Mouse (Mus musculus) G1E (cell line): ENCODE data around the gene Ipo9. TPM values are rescaled to one million over a fixed set of nuclear protein-coding genes. Genes with fewer than 3 reads are reported as not detected.

Source experiments
- ATAC-seq: 2 replicates; pipeline ENCODE4 v1.8.0; 2016; ENCODE audit warnings: mild to moderate bottlenecking; ENCODE audit not compliant: insufficient number of reproducible peaks, poor library complexity, low FRiP score, severe bottlenecking; ENCODE audit errors: extremely low read depth
- DNase-seq: peaks from one replicate; pipeline ENCODE4 v3.0.0; 2012; ENCODE audit warnings: low spot score
- H3K27me3 ChIP-seq: 2 replicates; pipeline ENCODE4 v1.6.1; 2012; ENCODE audit warnings: mild to moderate bottlenecking, low read length, inconsistent platforms; ENCODE audit not compliant: insufficient read depth
- H3K36me3 ChIP-seq: replicated peaks from 2 replicates; pipeline ENCODE3; 2012; ENCODE audit warnings: mild to moderate bottlenecking, inconsistent platforms
- H3K4me1 ChIP-seq: 2 replicates; pipeline ENCODE4 v1.6.1; 2012; ENCODE audit warnings: low read depth, low read length, inconsistent platforms, mixed read lengths; ENCODE audit not compliant: insufficient read depth
- H3K4me3 ChIP-seq: 2 replicates; pipeline ENCODE4 v1.5.1; 2012; ENCODE audit warnings: low read depth, mild to moderate bottlenecking, inconsistent platforms, low read length, moderate library complexity, mixed read lengths
- H3K9me3 ChIP-seq: replicated peaks from 2 replicates; pipeline ENCODE4 v1.6.1; 2012; ENCODE audit warnings: inconsistent platforms
- CTCF ChIP-seq: IDR thresholded peaks from 2 replicates; pipeline ENCODE4 v1.5.1; 2012; ENCODE audit warnings: low read depth, low read length, inconsistent platforms, mixed read lengths
- GATA1 ChIP-seq: IDR thresholded peaks from 2 replicates; pipeline ENCODE4 v1.6.1; 2012; ENCODE audit warnings: borderline replicate concordance, low read length, inconsistent platforms, mixed read lengths
- GATA2 ChIP-seq: IDR thresholded peaks from 2 replicates; pipeline ENCODE4 v1.6.1; 2012; ENCODE audit warnings: low read depth, low read length, inconsistent platforms, borderline replicate concordance
- POLR2AphosphoS5 ChIP-seq: IDR thresholded peaks from 2 replicates; pipeline ENCODE4 v1.6.1; 2012; ENCODE audit warnings: low read depth, low read length, inconsistent platforms; ENCODE audit not compliant: insufficient replicate concordance
- TAL1 ChIP-seq: conservative IDR thresholded peaks from 2 replicates; pipeline ENCODE4 v1.6.1; 2012; ENCODE audit warnings: low read depth, low read length, inconsistent platforms, mixed read lengths
- polyA plus RNA-seq: library from polyadenylated mRNA; stranded (reverse); fragments of >175 nt; gene quantifications from 2 replicates; pipeline ENCODE4 v1.2.3, GENCODE M21; 2012
- total RNA-seq, 2 experiments: library from RNA; stranded (forward) in 1 of 2; stranded (reverse) in 1 of 2; fragments of 200-1000 nt in 1 of 2; fragments of >200 nt in 1 of 2; fragmentation: Nextera tagmentation in 1 of 2; gene quantifications; 2 replicates each; pipeline ENCODE4 v1.2.3; 2014 to 2017

Ipo9 gene
- total and polyA plus RNA-seq, 3 experiments = 14.4 to 109 (median 63.8) TPM

- no peaks in the 10 kb centered on the region for H3K9me3 ChIP-seq
- H3K27me3 ChIP-seq = peaks cover 42% of the 10 kb centered on the region
- DNase-seq = no peak
Observed at GRCm38 (mm10) chr1:135367005-135367404, 63.3 kb downstream of the Ipo9 start.

GRCm38 (mm10) chr1:135366380-135366779 is 63.9 kb downstream of the Ipo9 start:
- no peak for ATAC-seq

More at GRCm38 (mm10) chr1:135367005-135367404, 63.3 kb downstream of the Ipo9 start:
- TF ChIP-seq CTCF (no peak), POLR2AphosphoS5 (no peak; the same call in 1 of the 2 replicates), GATA1 (no peak), GATA2 (no peak), TAL1 (no peak)
- ATAC-seq = no peak
- Histone ChIP-seq H3K36me3 (no peaks in the 10 kb centered on the region), H3K4me1 (peaks cover 4% of the 10 kb centered on the region; the same call in 1 of the 2 replicates), H3K4me3 (no peak overlapping the region)

GRCm38 (mm10) chr1:135363446-135363845 is 66.9 kb downstream of the Ipo9 start:
- ATAC-seq = no peak
- TF ChIP-seq GATA2 (no peak), GATA1 (no peak), POLR2AphosphoS5 (no peak), CTCF (no peak), TAL1 (no peak)
- DNase-seq = no peak
- Histone ChIP-seq H3K4me3 (no peak overlapping the region), H3K27me3 (peaks cover 26% of the 10 kb centered on the region), H3K4me1 (no peaks in the 10 kb centered on the region), H3K9me3 (no peaks in the 10 kb centered on the region), H3K36me3 (no peaks in the 10 kb centered on the region)

More at GRCm38 (mm10) chr1:135366380-135366779, 63.9 kb downstream of the Ipo9 start:
- H3K9me3 ChIP-seq = no peaks in the 10 kb centered on the region
- TF ChIP-seq GATA1 (no peak), CTCF (no peak), POLR2AphosphoS5 (no peak), GATA2 (no peak), TAL1 (no peak)
- H3K27me3 ChIP-seq = peaks cover 36% of the 10 kb centered on the region
- H3K4me1 ChIP-seq = peaks cover 4% of the 10 kb centered on the region; the same call in 1 of the 2 replicates
- no peak for DNase-seq
- no peak overlapping the region for H3K4me3 ChIP-seq
- H3K36me3 ChIP-seq = no peaks in the 10 kb centered on the region

GRCm38 (mm10) chr1:135362115-135362514 is 68.2 kb downstream of the Ipo9 start:
- no peak for ATAC-seq
- no peak for DNase-seq
- Histone ChIP-seq H3K27me3 (peaks cover 21% of the 10 kb centered on the region), H3K36me3 (no peaks in the 10 kb centered on the region), H3K4me1 (no peaks in the 10 kb centered on the region), H3K9me3 (no peaks in the 10 kb centered on the region), H3K4me3 (no peak overlapping the region)
- TF ChIP-seq GATA1 (no peak), POLR2AphosphoS5 (no peak), CTCF (no peak), GATA2 (no peak), TAL1 (no peak)

GRCm38 (mm10) chr1:135361491-135361890 is 68.8 kb downstream of the Ipo9 start:
- H3K9me3 ChIP-seq = no peaks in the 10 kb centered on the region
- DNase-seq (no peak), ATAC-seq (no peak)
- TF ChIP-seq GATA2 = no peak
- TF ChIP-seq GATA1 = no peak
- no peak for TF ChIP-seq TAL1
- no peak for TF ChIP-seq CTCF
- TF ChIP-seq POLR2AphosphoS5 = no peak
- H3K36me3 ChIP-seq = no peaks in the 10 kb centered on the region
- no peak overlapping the region for H3K4me3 ChIP-seq
- H3K4me1 ChIP-seq = no peaks in the 10 kb centered on the region
- peaks cover 17% of the 10 kb centered on the region for H3K27me3 ChIP-seq

GRCm38 (mm10) chr1:135359071-135359470 is 71.2 kb downstream of the Ipo9 start:
- peaks cover 23% of the 10 kb centered on the region for H3K27me3 ChIP-seq
- H3K4me3 ChIP-seq = no peak overlapping the region
- ATAC-seq (no peak), DNase-seq (no peak)
- no peaks in the 10 kb centered on the region for H3K9me3 ChIP-seq
- TF ChIP-seq TAL1 (no peak), GATA1 (no peak), CTCF (no peak), POLR2AphosphoS5 (no peak), GATA2 (no peak)
- H3K36me3 ChIP-seq = no peaks in the 10 kb centered on the region
- H3K4me1 ChIP-seq = no peaks in the 10 kb centered on the region

- H3K9me3 ChIP-seq = no peaks in the 10 kb centered on the region
- TF ChIP-seq POLR2AphosphoS5 = no peak
- TF ChIP-seq GATA2 = no peak
- TF ChIP-seq CTCF = no peak
- no peak for TF ChIP-seq GATA1
- no peak for TF ChIP-seq TAL1
- H3K4me1 ChIP-seq = no peaks in the 10 kb centered on the region
- H3K4me3 ChIP-seq = no peak overlapping the region
- no peak for ATAC-seq
- no peak for DNase-seq
- no peaks in the 10 kb centered on the region for H3K36me3 ChIP-seq
- peaks cover 40% of the 10 kb centered on the region for H3K27me3 ChIP-seq
Observed at GRCm38 (mm10) chr1:135351953-135352352, 78.3 kb downstream of the Ipo9 start.
